Mouse (Mus musculus) bone marrow, adult 2 months (tissue): ENCODE results near the gene Cenpv.

ENCODE experiments used
- CTCF ChIP-seq: fragments of 200-500 bp; IDR thresholded peaks from 2 replicates; pipeline ENCODE4 v1.5.1; 2011; ENCODE audit warnings: low read length, control low read depth; ENCODE audit not compliant: control insufficient read depth, insufficient read depth
- POLR2A ChIP-seq: fragments of 200-500 bp; IDR thresholded peaks from 2 replicates; pipeline ENCODE4 v1.6.1; 2011; ENCODE audit warnings: low read depth, mild to moderate bottlenecking, control low read depth, low read length, borderline replicate concordance; ENCODE audit not compliant: control insufficient read depth

GRCm38 (mm10) chr11:62549782-62550181 is 10.7 kb upstream of the Cenpv start:
- TF ChIP-seq POLR2A (no peak), CTCF (no peak)
